Mouse (Mus musculus) left cerebral cortex, postnatal 36 days (tissue): ENCODE results near the gene Slamf6. TPM values are rescaled to one million over a fixed set of nuclear protein-coding genes. Genes with fewer than 3 reads are reported as not detected.

Experiments used
- DNase-seq, 2 experiments: peaks; one replicate each; pipeline ENCODE4 v3.0.0; 2021 to 2022; ENCODE audit warnings: low spot score in 2 of 2, mixed read lengths in 1 of 2
- intact Hi-C: fragments of 180-260 bp; cut with DNase I; formaldehyde crosslinking; loops from one replicate; pipeline ENCODE4 v1.15.1; 2025
- total RNA-seq, 2 experiments: library from RNA; stranded (reverse); gene quantifications; 2 replicates each; pipeline ENCODE4 v1.2.3; 2021

Gene Slamf6
- total RNA-seq, 2 experiments from 2014 or later, result not detected

DNA sequence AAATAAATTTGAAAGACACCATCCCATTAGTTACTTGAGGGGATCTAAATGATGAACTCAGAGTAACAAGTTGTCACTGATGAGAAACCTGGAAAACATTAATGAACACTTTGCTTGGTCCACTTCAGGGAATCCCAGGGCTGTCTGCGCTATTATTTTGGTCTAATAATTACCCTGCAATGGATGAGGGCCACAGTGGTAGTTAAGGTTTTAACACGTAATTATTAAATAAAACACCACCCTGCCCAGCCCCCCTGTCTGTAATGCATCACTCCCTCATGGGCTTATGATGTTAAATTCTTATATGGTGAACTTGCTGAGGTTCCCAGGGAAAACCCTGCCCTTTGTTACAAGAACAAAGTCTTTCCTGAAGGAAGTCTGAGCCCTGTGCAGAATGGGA lies 74.6 kb downstream of the Slamf6 start:
- intact Hi-C loops, result loop anchor here (10.0 kb wide), 1 partner anchor 277 kb away; no protein-coding TSS in a partner anchor
- DNase-seq, result no peak

DNA sequence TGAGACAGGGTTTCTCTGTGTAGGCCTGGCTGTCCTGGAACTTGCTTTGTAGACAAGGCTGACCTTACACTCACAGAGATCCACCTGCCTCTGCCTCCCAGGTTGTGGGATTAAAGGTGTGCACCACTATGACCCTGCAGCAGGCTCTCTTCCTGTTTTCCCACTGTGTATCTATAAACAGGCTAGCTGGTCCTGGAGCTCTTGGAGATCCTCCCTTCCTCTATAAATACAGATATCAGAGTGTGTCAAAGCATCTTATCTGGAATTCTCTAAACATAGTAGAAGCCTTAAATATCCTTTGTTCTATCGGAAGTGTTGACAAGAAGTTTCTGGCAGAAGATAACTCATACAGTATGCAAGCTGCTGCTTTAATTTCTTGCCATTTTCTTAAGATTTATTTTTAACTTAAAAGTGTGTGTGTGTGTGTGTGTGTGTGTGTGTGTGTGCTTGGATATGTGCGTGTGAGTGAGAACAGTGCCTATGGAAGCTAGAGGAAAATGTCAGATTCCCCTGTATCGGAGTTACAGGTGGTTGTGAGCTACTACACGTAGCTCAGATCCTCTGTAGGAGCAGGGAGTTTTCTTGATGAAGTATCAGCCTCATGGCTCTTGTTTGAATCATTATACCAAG lies 75.7 kb downstream of the Slamf6 start:
- intact Hi-C loops, result loop anchor here (10.0 kb wide), 1 partner anchor 278 kb away; no protein-coding TSS in a partner anchor
- DNase-seq, result no peak

GRCm38 (mm10) chr1:171994501-171994900 lies 77.2 kb downstream of the Slamf6 start:
- no peak for DNase-seq
- intact Hi-C loops, result loop anchor here (10.0 kb wide), 1 partner anchor 280 kb away; no protein-coding TSS in a partner anchor

- intact Hi-C loops, result loop anchor here (10.0 kb wide), 1 partner anchor 280 kb away; no protein-coding TSS in a partner anchor
Measured at GRCm38 (mm10) chr1:171994918-171995715, 77.8 kb downstream of the Slamf6 start.

GRCm38 (mm10) chr1:171996701-171997100 lies 79.4 kb downstream of the Slamf6 start:
- no peak for DNase-seq
- intact Hi-C loops, result loop anchor here (10.0 kb wide), 1 partner anchor 282 kb away; no protein-coding TSS in a partner anchor

More at GRCm38 (mm10) chr1:171994918-171995715, 77.8 kb downstream of the Slamf6 start:
- no peak for DNase-seq

GRCm38 (mm10) chr1:171998820-171999597 lies 81.7 kb downstream of the Slamf6 start:
- intact Hi-C loops, result loop anchor here (10.0 kb wide), 1 partner anchor 284 kb away; no protein-coding TSS in a partner anchor

DNA sequence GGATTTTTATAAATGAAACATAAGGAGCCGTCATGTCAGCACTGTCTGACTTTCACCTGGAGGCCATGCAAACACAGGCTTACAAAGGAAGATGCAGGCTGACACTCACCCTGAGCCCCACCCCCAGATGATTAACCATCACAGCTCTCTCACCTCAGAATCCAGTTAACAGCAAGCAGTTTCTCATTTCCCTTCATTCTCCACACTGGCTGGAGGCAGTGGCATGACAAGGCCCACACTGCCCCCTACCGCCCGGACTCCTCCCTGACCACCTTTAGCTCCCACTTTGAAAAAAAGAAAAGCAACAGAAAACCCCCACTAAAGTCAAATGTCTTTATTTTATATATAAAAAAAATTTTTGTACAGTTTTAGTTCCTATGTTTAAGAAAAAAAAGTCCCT lies 83.3 kb downstream of the Slamf6 start:
- DNase-seq, result peak; percentile 48 to 56
- intact Hi-C loops, result loop anchor here (2.0 kb wide), 1 partner anchor 184 kb away; no protein-coding TSS in a partner anchor

More at GRCm38 (mm10) chr1:171998820-171999597, 81.7 kb downstream of the Slamf6 start:
- DNase-seq, result no peak

GRCm38 (mm10) chr1:172001665-172002064 lies 84.3 kb downstream of the Slamf6 start:
- intact Hi-C loops, result loop anchor here (2.0 kb wide), 1 partner anchor 185 kb away; no protein-coding TSS in a partner anchor
- no peak for DNase-seq

Other genes starting within 250 kb of the Slamf6 start
- gene Cd48, start 235.5 kb upstream of the Slamf6 start, total RNA-seq, result under 1 TPM; 0.44 to 0.91 TPM
- gene Slamf1, start 150.4 kb upstream of the Slamf6 start, total RNA-seq, result under 1 TPM; 0.32 TPM
- gene Cd84, start 77.8 kb upstream of the Slamf6 start, total RNA-seq, result 1 to 10 TPM; 2.0 to 2.2 TPM
- under 1 TPM in 1 of 2 experiments, not detected in 1; 0.16 TPM for gene Gm10521, start 21.9 kb upstream of the Slamf6 start, total RNA-seq
- 10 to 100 TPM; 10.5 to 16.4 TPM for gene Vangl2, start 110.9 kb downstream of the Slamf6 start, total RNA-seq
- gene Nhlh1, start 140.1 kb downstream of the Slamf6 start, total RNA-seq, result under 1 TPM; 0.42 to 0.72 TPM
- 100 to 1,000 TPM; 143 to 144 TPM for gene Copa, start 165.0 kb downstream of the Slamf6 start, total RNA-seq
- 10 to 100 TPM; 63.3 to 71.6 TPM for gene Ncstn, start 165.3 kb downstream of the Slamf6 start, total RNA-seq
- gene Pex19, start 209.2 kb downstream of the Slamf6 start, total RNA-seq, result 100 to 1,000 TPM in 1 of 2 experiments, 10 to 100 TPM in 1; 95.6 to 105 TPM
- 100 to 1,000 TPM; 113 to 124 TPM for gene Dcaf8, start 230.6 kb downstream of the Slamf6 start, total RNA-seq